In the genomic region with DNA sequence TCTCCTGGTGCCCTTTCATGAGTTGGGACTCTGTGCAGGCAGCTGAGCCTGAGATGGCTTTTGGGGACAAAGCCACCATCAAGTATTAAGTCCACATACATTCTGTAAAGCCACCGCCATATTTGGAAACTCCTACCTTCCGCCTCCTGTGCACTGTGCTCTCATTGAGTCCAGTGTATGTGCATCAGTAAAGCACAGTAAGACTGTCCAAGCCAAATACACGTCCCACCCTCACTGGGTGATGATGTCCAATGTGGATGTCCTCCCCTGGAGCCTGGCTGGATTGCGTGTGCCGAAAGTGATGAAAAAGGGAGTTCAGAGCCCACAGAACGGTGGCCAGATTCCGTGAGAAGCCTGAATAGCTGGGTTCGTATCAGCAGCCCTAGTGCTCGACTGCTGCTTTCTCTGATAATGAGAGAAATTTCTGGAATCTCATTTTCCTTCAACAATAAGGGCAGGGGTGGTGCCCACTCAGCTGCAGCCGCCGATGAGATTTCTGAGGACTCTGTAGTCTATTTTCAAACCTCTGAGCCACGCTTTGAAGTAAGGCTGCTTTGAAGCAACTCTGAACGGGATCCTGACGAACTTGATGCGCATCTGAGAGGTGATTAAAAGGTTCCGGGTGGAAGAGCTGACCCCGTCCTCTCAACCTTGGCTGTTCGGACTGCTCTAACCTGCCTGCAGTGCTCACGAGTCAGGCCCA, we compare ENCODE assay signal across 17 mouse cellular contexts.
DNase-seq lines count a peak whose midpoint lies in the region; ATAC-seq and TF ChIP-seq lines count a peak whose summit lies in the region.
"Had no signal": no experiment of that assay in that cellular context is flagged by ENCODE, and none has a peak within 500 bp of the region (broad histone marks: within the 10 kb centered on the region; RNA-seq: fewer than 3 reads in every experiment).

No protein-coding gene starts in this region.

- no peak for TF ChIP-seq CTCF in heart, postnatal 0 days (IDR thresholded peaks at IDR 0.05; ENCODE audit: low read depth)
- TF ChIP-seq CTCF in lung, postnatal 0 days (IDR thresholded peaks at IDR 0.05), result no peak
- TF ChIP-seq CTCF in lung, adult 2 months (IDR thresholded peaks at IDR 0.05; ENCODE audit: insufficient read depth, low read length), result no peak
- no peak for TF ChIP-seq CTCF in gastrocnemius, adult 2 months (IDR thresholded peaks at IDR 0.05)

- peaks cover 4% of the 10 kb centered on the region; the same call in 1 of the 2 replicates for H3K4me1 ChIP-seq in heart, postnatal 0 days (ENCODE audit: control insufficient read depth, insufficient read depth)
- H3K4me1 ChIP-seq in lung, postnatal 0 days (ENCODE audit: insufficient read depth, low read depth, low read length), result no peaks in the 10 kb centered on the region; the same call in 1 of the 2 replicates
- no peaks in the 10 kb centered on the region for H3K4me1 ChIP-seq in lung, adult 2 months (ENCODE audit: control insufficient read depth, insufficient read depth, low read length)
- peaks cover 11% of the 10 kb centered on the region; the same call in 1 of the 2 replicates for H3K4me1 ChIP-seq in forebrain, embryonic 11.5 days (replicated peaks; ENCODE audit: control insufficient read depth, insufficient read depth, low read length)
- H3K4me1 ChIP-seq in midbrain, embryonic 15.5 days, result peaks cover 23% of the 10 kb centered on the region
- H3K4me1 ChIP-seq: hindbrain, embryonic 13.5 days; limb, embryonic 12.5 days had no signal

- H3K9ac ChIP-seq in heart, postnatal 0 days (replicated peaks; ENCODE audit: low read depth, low read length), result no peak overlapping the region
- no peak overlapping the region for H3K9ac ChIP-seq in lung, postnatal 0 days (replicated peaks; ENCODE audit: low read depth)
- no peak overlapping the region for H3K9ac ChIP-seq in forebrain, embryonic 11.5 days (ENCODE audit: low read length)
- H3K9ac ChIP-seq in midbrain, embryonic 15.5 days, result no peak overlapping the region
- H3K9ac ChIP-seq: hindbrain, embryonic 13.5 days; limb, embryonic 12.5 days; liver, embryonic 14.5 days had no signal

- ATAC-seq in heart, postnatal 0 days (ENCODE audit: insufficient read depth, low read depth), result no peak
- ATAC-seq in lung, postnatal 0 days, result no peak
- peak; percentile 31 for ATAC-seq in forebrain, embryonic 11.5 days (replicated peaks; ENCODE audit: low FRiP score)
- peak; percentile 77 for ATAC-seq in midbrain, embryonic 15.5 days (replicated peaks)

- TF ChIP-seq POLR2A in lung, adult 2 months (IDR thresholded peaks at IDR 0.05; ENCODE audit: borderline replicate concordance, extremely low read depth, low read depth, low read length), result no peak

- H3K27me3 ChIP-seq in heart, postnatal 0 days (ENCODE audit: control insufficient read depth, insufficient read depth, low read length), result no peaks in the 10 kb centered on the region
- H3K27me3 ChIP-seq in lung, postnatal 0 days (replicated peaks; ENCODE audit: insufficient read depth, low read length), result no peaks in the 10 kb centered on the region
- no peaks in the 10 kb centered on the region for H3K27me3 ChIP-seq in forebrain, embryonic 11.5 days (ENCODE audit: control insufficient read depth, insufficient read depth, low read length)
- H3K27me3 ChIP-seq in midbrain, embryonic 15.5 days (replicated peaks), result no peaks in the 10 kb centered on the region
- H3K27me3 ChIP-seq: hindbrain, embryonic 13.5 days; limb, embryonic 12.5 days had no signal

- no peak for DNase-seq in heart, postnatal 0 days (ENCODE audit: low spot score)
- no peak for DNase-seq in heart, adult 11 months
- no peak for DNase-seq in lung, postnatal 0 days (ENCODE audit: low spot score)
- DNase-seq in lung, adult 2 months, result no peak
- no peak for DNase-seq in forebrain, embryonic 11.5 days (ENCODE audit: low spot score)
- DNase-seq in gastrocnemius, postnatal 14 days, result no peak
- DNase-seq in gastrocnemius, adult 2 months, result no peak
- DNase-seq: cerebellum, adult 8-10 months; kidney, adult 2 months; thymus, postnatal 25 days had no signal

- no peaks in the 10 kb centered on the region for H3K9me3 ChIP-seq in heart, postnatal 0 days (replicated peaks; ENCODE audit: control insufficient read depth, low read length)
- H3K9me3 ChIP-seq in lung, postnatal 0 days (ENCODE audit: low read length), result no peaks in the 10 kb centered on the region
- no peaks in the 10 kb centered on the region for H3K9me3 ChIP-seq in forebrain, embryonic 11.5 days (ENCODE audit: control insufficient read depth, low read length)
- no peaks in the 10 kb centered on the region for H3K9me3 ChIP-seq in midbrain, embryonic 15.5 days
- H3K9me3 ChIP-seq: hindbrain, embryonic 13.5 days; limb, embryonic 12.5 days had no signal

- H3K4me3 ChIP-seq in heart, postnatal 0 days (ENCODE audit: low read depth, low read length), result no peak overlapping the region
- H3K4me3 ChIP-seq in lung, postnatal 0 days (ENCODE audit: low read depth, low read length), result no peak overlapping the region
- H3K4me3 ChIP-seq in lung, adult 2 months (replicated peaks; ENCODE audit: extremely low read depth, low read depth, low read length), result no peak overlapping the region
- H3K4me3 ChIP-seq in forebrain, embryonic 11.5 days (ENCODE audit: low read depth, low read length), result no peak overlapping the region
- H3K4me3 ChIP-seq in midbrain, embryonic 15.5 days, result no peak overlapping the region
- H3K4me3 ChIP-seq in gastrocnemius, adult 2 months, result no peak overlapping the region
- H3K4me3 ChIP-seq: hindbrain, embryonic 13.5 days; layer of hippocampus, adult 2 months; left cerebral cortex, adult 2 months; limb, embryonic 12.5 days had no signal

- WGBS in heart, postnatal 0 days, result 43% methylated on average over 19 of the region's 19 CpGs
- 70% methylated on average over 19 of the region's 19 CpGs for WGBS in lung, postnatal 0 days
- 74% methylated on average over 19 of the region's 19 CpGs for WGBS in lung, adult 2 months
- WGBS in forebrain, embryonic 11.5 days, result 48% methylated on average over 19 of the region's 19 CpGs
- WGBS in midbrain, embryonic 15.5 days, result 49% methylated on average over 19 of the region's 19 CpGs

- no peak overlapping the region for H3K27ac ChIP-seq in heart, postnatal 0 days (ENCODE audit: low read depth)
- peak overlapping the region; percentile 47; the same call in 1 of the 2 replicates for H3K27ac ChIP-seq in lung, postnatal 0 days (ENCODE audit: low read length)
- no peak overlapping the region for H3K27ac ChIP-seq in forebrain, embryonic 11.5 days (ENCODE audit: low read depth, low read length)
- H3K27ac ChIP-seq in midbrain, embryonic 15.5 days, result peak overlapping the region; percentile 74
- H3K27ac ChIP-seq in gastrocnemius, adult 2 months, result no peak overlapping the region
- H3K27ac ChIP-seq: hindbrain, embryonic 13.5 days; layer of hippocampus, adult 2 months; liver, embryonic 14.5 days had no signal

- H3K36me3 ChIP-seq in heart, postnatal 0 days (replicated peaks; ENCODE audit: control insufficient read depth, insufficient read depth, low read length), result no peaks in the 10 kb centered on the region
- no peaks in the 10 kb centered on the region for H3K36me3 ChIP-seq in lung, postnatal 0 days (ENCODE audit: insufficient read depth, low read length)
- no peaks in the 10 kb centered on the region for H3K36me3 ChIP-seq in forebrain, embryonic 11.5 days (ENCODE audit: control insufficient read depth, insufficient read depth, low read length)
- H3K36me3 ChIP-seq in midbrain, embryonic 15.5 days (replicated peaks), result no peaks in the 10 kb centered on the region
- H3K36me3 ChIP-seq: G1E; hindbrain, embryonic 13.5 days; limb, embryonic 12.5 days had no signal

- peak overlapping the region; percentile 21 for H3K4me2 ChIP-seq in heart, postnatal 0 days (ENCODE audit: low read depth, low read length)
- H3K4me2 ChIP-seq in lung, postnatal 0 days (replicated peaks; ENCODE audit: low read depth, low read length), result no peak overlapping the region
- 0 out of 2 replicates have a peak overlapping the region, but pooled peaks have one; percentile 1 for H3K4me2 ChIP-seq in forebrain, embryonic 11.5 days (ENCODE audit: low read depth, low read length, severe bottlenecking)
- H3K4me2 ChIP-seq in midbrain, embryonic 15.5 days, result no peak overlapping the region
- H3K4me2 ChIP-seq: hindbrain, embryonic 13.5 days; limb, embryonic 12.5 days had no signal

- intact Hi-C loops in gastrocnemius, postnatal 14 days (cut with DNase I; ENCODE audit: low total_unique reads), result no loop called here
- intact Hi-C loops in gastrocnemius, adult 2 months (cut with DNase I), result no loop called here

- no peak for TF ChIP-seq EP300 in heart, postnatal 0 days (IDR thresholded peaks at IDR 0.05; ENCODE audit: low read depth)
- no peak for TF ChIP-seq EP300 in lung, postnatal 0 days (IDR thresholded peaks at IDR 0.05)

Comparison
In these comparisons a context has a peak if more than half of its experiments do, and no peak if none do; other contexts are left out.
1. ATAC-seq: peak in forebrain, embryonic 11.5 days (single experiment) and midbrain, embryonic 15.5 days (single experiment); none in heart, postnatal 0 days (single experiment) and lung, postnatal 0 days (single experiment).
2. H3K27ac ChIP-seq: peak in lung, postnatal 0 days (single experiment) and midbrain, embryonic 15.5 days (single experiment); none in heart, postnatal 0 days (single experiment), forebrain, embryonic 11.5 days (single experiment) and gastrocnemius, adult 2 months (single experiment).
3. H3K4me2 ChIP-seq: peak in heart, postnatal 0 days (single experiment) and forebrain, embryonic 11.5 days (single experiment); none in lung, postnatal 0 days (single experiment) and midbrain, embryonic 15.5 days (single experiment).